Mouse (Mus musculus) liver, adult 2 months (tissue): ENCODE data around the gene Lrrc4c. TPM values are rescaled to one million over a fixed set of nuclear protein-coding genes. Genes with fewer than 3 reads are reported as not detected.

Source experiments
- DNase-seq: peaks from one replicate; pipeline ENCODE4 v3.0.0-alpha.2; 2011; ENCODE audit warnings: low read depth, low spot score; ENCODE audit errors: extremely low read depth
- H3K27ac ChIP-seq: fragments of 200-500 bp; replicated peaks from 2 replicates; pipeline ENCODE4 v1.5.1; 2012; ENCODE audit warnings: low read depth, mild to moderate bottlenecking, control low read depth, inconsistent platforms, low read length; ENCODE audit not compliant: insufficient read depth
- H3K27me3 ChIP-seq: fragments of 200-500 bp; 2 replicates; pipeline ENCODE4 v1.6.1; 2012; ENCODE audit warnings: mild to moderate bottlenecking, moderate library complexity, low read length, inconsistent platforms; ENCODE audit not compliant: control insufficient read depth, insufficient read depth
- H3K36me3 ChIP-seq: fragments of 200-500 bp; 2 replicates; pipeline ENCODE4 v1.6.1; 2012; ENCODE audit warnings: low read length, inconsistent platforms; ENCODE audit not compliant: control insufficient read depth, insufficient read depth
- H3K4me1 ChIP-seq: fragments of 200-500 bp; 2 replicates; pipeline ENCODE4 v1.6.1; 2011; ENCODE audit warnings: low read length; ENCODE audit not compliant: control insufficient read depth, insufficient read depth
- H3K4me3 ChIP-seq: fragments of 200-500 bp; 2 replicates; pipeline ENCODE4 v1.5.1; 2011; ENCODE audit warnings: low read depth, mild to moderate bottlenecking, control low read depth, low read length, moderate library complexity; ENCODE audit not compliant: insufficient read depth
- H3K79me2 ChIP-seq: fragments of 200-500 bp; 2 replicates; pipeline ENCODE4 v1.6.1; 2012; ENCODE audit warnings: inconsistent platforms, mild to moderate bottlenecking, low read length, moderate library complexity; ENCODE audit not compliant: control insufficient read depth, insufficient read depth
- H3K9ac ChIP-seq: fragments of 200-500 bp; 2 replicates; pipeline ENCODE4 v1.6.1; 2012; ENCODE audit warnings: low read depth, mild to moderate bottlenecking, control low read depth, inconsistent platforms, low read length
- CTCF ChIP-seq: fragments of 200-500 bp; IDR thresholded peaks from 2 replicates; pipeline ENCODE4 v1.5.1; 2011; ENCODE audit warnings: low read depth, low read length, control low read depth
- POLR2A ChIP-seq: fragments of 200-500 bp; IDR thresholded peaks from 2 replicates; pipeline ENCODE4 v1.6.1; 2011; ENCODE audit warnings: low read length, control low read depth; ENCODE audit not compliant: insufficient read depth; ENCODE audit errors: extremely low read depth
- WGBS: fragments of 180-500 bp; shearing (Covaris S2); methylation state at CpG from one replicate; pipeline ENCODE4 v1.1.7; 2018; 5-methylcytosine and 5-hydroxymethylcytosine counted together
- polyA plus RNA-seq: library from polyadenylated mRNA; depleted of rRNA; stranded (reverse); fragments of >200 nt; gene quantifications from 2 replicates; pipeline ENCODE4 v1.2.3, GENCODE M21; 2012
- total RNA-seq: library from RNA; depleted of rRNA; stranded (reverse); fragments of >200 nt; gene quantifications from 2 replicates; pipeline ENCODE4 v1.2.3, GENCODE M21; 2014

Gene Lrrc4c
- total and polyA plus RNA-seq, 2 experiments, result 0.39 to 1.4 TPM

DNA sequence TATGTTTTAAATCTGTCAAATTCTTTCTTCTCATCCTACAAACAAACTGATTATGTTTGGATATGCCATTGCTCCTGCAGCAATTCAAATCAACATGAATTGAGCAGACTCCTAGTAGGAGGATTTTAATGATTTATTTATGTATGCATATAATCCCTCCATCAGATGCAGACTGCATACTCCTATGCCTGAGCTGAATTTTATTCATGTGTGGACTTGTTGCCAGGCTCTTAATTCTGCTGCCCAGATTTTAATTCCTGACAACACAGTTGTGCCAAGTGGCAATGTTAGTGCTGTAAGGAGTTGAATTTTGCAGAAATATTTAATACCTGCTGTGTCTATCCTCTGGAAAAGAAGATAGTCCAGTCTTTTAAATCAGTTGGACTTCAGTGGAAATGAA, 1179.1 kb downstream of the Lrrc4c start:
- Histone ChIP-seq H3K27me3 (no peaks in the 10 kb centered on the region), H3K4me1 (no peaks in the 10 kb centered on the region), H3K79me2 (no peaks in the 10 kb centered on the region), H3K9ac (no peak overlapping the region), H3K36me3 (no peaks in the 10 kb centered on the region), H3K27ac (no peak overlapping the region), H3K4me3 (no peak overlapping the region)
- TF ChIP-seq CTCF, result no peak
- TF ChIP-seq POLR2A, result no peak
- no peak for DNase-seq

DNA sequence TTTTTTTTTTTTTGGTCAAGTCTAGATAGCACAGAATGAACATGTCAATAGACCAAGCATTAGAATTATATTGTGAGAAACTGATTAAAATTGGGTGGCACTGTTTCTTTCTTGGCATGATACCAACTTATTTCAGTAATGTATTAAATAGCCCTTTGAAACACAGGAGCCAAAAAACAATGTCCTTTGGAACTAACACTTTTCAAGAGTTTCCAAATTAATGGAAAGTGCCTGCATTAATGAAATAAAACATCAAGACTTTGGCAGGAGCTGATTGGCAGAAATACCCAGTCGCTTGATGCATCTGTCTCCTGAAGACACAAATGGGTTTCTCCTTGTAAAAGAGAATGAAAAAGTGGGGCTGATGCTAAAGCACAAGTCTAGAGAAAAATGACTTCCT, 1184.5 kb downstream of the Lrrc4c start:
- no peaks in the 10 kb centered on the region for H3K4me1 ChIP-seq
- H3K27me3 ChIP-seq, result no peaks in the 10 kb centered on the region
- DNase-seq, result no peak
- no peak overlapping the region for H3K27ac ChIP-seq
- 73% methylated on average over 1 of the region's 1 CpGs for WGBS
- H3K9ac ChIP-seq, result no peak overlapping the region
- no peaks in the 10 kb centered on the region for H3K36me3 ChIP-seq
- no peak overlapping the region for H3K4me3 ChIP-seq
- H3K79me2 ChIP-seq, result no peaks in the 10 kb centered on the region
- no peak for TF ChIP-seq CTCF
- TF ChIP-seq POLR2A, result no peak

- H3K4me1 ChIP-seq, result no peaks in the 10 kb centered on the region
- TF ChIP-seq POLR2A (no peak), CTCF (no peak)
- no peak overlapping the region for H3K27ac ChIP-seq
- no peaks in the 10 kb centered on the region for H3K27me3 ChIP-seq
- no peak for DNase-seq
- H3K79me2 ChIP-seq, result no peaks in the 10 kb centered on the region
- H3K4me3 ChIP-seq, result no peak overlapping the region
- WGBS, result 60% methylated on average over 5 of the region's 5 CpGs
- no peaks in the 10 kb centered on the region for H3K36me3 ChIP-seq
- H3K9ac ChIP-seq, result no peak overlapping the region
These were observed 1186.9 kb downstream of the Lrrc4c start for GRCm38 (mm10) chr2:97504902-97505301.

- Histone ChIP-seq H3K79me2 (no peaks in the 10 kb centered on the region), H3K9ac (no peak overlapping the region), H3K27me3 (no peaks in the 10 kb centered on the region), H3K27ac (no peak overlapping the region), H3K36me3 (no peaks in the 10 kb centered on the region), H3K4me1 (no peaks in the 10 kb centered on the region), H3K4me3 (no peak overlapping the region)
- TF ChIP-seq POLR2A (no peak), CTCF (no peak)
- peak; percentile 3 for DNase-seq
- 61% methylated on average over 2 of the region's 2 CpGs for WGBS
These were observed 1206.4 kb downstream of the Lrrc4c start for GRCm38 (mm10) chr2:97524256-97524922.

DNA sequence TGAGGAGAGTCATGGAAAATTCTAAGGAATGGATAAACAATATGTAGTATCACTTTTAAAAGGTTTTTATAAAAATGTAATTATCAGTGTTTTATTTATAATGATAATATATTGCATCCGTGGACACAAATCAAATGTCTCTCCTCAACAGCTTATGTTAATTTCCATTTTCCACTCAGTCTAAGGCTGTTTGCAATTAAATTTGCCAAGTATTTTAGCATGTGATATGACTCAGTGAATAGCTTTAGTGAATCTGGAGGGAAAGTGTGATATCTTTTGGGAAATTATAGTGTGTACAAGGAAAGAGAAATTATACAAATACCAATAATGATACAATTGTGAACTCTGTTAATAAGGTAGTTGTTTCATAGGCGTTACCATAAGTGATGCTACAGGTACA, 1207.1 kb downstream of the Lrrc4c start:
- Histone ChIP-seq H3K9ac (no peak overlapping the region), H3K79me2 (no peaks in the 10 kb centered on the region), H3K36me3 (no peaks in the 10 kb centered on the region), H3K4me1 (no peaks in the 10 kb centered on the region), H3K27ac (no peak overlapping the region), H3K4me3 (no peak overlapping the region), H3K27me3 (no peaks in the 10 kb centered on the region)
- 78% methylated on average over 2 of the region's 2 CpGs for WGBS
- no peak for TF ChIP-seq POLR2A
- no peak for TF ChIP-seq CTCF
- DNase-seq, result no peak

- no peaks in the 10 kb centered on the region for H3K27me3 ChIP-seq
- H3K4me3 ChIP-seq, result no peak overlapping the region
- 77% methylated on average over 4 of the region's 4 CpGs for WGBS
- DNase-seq, result no peak
- H3K79me2 ChIP-seq, result no peaks in the 10 kb centered on the region
- no peaks in the 10 kb centered on the region for H3K36me3 ChIP-seq
- H3K4me1 ChIP-seq, result no peaks in the 10 kb centered on the region
- no peak overlapping the region for H3K9ac ChIP-seq
- TF ChIP-seq POLR2A, result no peak
- TF ChIP-seq CTCF, result no peak
- no peak overlapping the region for H3K27ac ChIP-seq
These were observed 1212.7 kb downstream of the Lrrc4c start for GRCm38 (mm10) chr2:97530622-97531021.
